Mouse (Mus musculus) G1E (cell line): ENCODE data around the gene Unc5c. TPM values are rescaled to one million over a fixed set of nuclear protein-coding genes. Genes with fewer than 3 reads are reported as not detected.

Experiments used
- ATAC-seq: 2 replicates; pipeline ENCODE4 v1.8.0; 2016; ENCODE audit warnings: mild to moderate bottlenecking; ENCODE audit not compliant: insufficient number of reproducible peaks, poor library complexity, low FRiP score, severe bottlenecking; ENCODE audit errors: extremely low read depth
- DNase-seq: peaks from one replicate; pipeline ENCODE4 v3.0.0; 2012; ENCODE audit warnings: low spot score
- H3K27me3 ChIP-seq: 2 replicates; pipeline ENCODE4 v1.6.1; 2012; ENCODE audit warnings: mild to moderate bottlenecking, low read length, inconsistent platforms; ENCODE audit not compliant: insufficient read depth
- H3K36me3 ChIP-seq: replicated peaks from 2 replicates; pipeline ENCODE3; 2012; ENCODE audit warnings: mild to moderate bottlenecking, inconsistent platforms
- H3K4me1 ChIP-seq: 2 replicates; pipeline ENCODE4 v1.6.1; 2012; ENCODE audit warnings: low read depth, low read length, inconsistent platforms, mixed read lengths; ENCODE audit not compliant: insufficient read depth
- H3K4me3 ChIP-seq: 2 replicates; pipeline ENCODE4 v1.5.1; 2012; ENCODE audit warnings: low read depth, mild to moderate bottlenecking, inconsistent platforms, low read length, moderate library complexity, mixed read lengths
- H3K9me3 ChIP-seq: replicated peaks from 2 replicates; pipeline ENCODE4 v1.6.1; 2012; ENCODE audit warnings: inconsistent platforms
- CTCF ChIP-seq: IDR thresholded peaks from 2 replicates; pipeline ENCODE4 v1.5.1; 2012; ENCODE audit warnings: low read depth, low read length, inconsistent platforms, mixed read lengths
- GATA1 ChIP-seq: IDR thresholded peaks from 2 replicates; pipeline ENCODE4 v1.6.1; 2012; ENCODE audit warnings: borderline replicate concordance, low read length, inconsistent platforms, mixed read lengths
- GATA2 ChIP-seq: IDR thresholded peaks from 2 replicates; pipeline ENCODE4 v1.6.1; 2012; ENCODE audit warnings: low read depth, low read length, inconsistent platforms, borderline replicate concordance
- POLR2AphosphoS5 ChIP-seq: IDR thresholded peaks from 2 replicates; pipeline ENCODE4 v1.6.1; 2012; ENCODE audit warnings: low read depth, low read length, inconsistent platforms; ENCODE audit not compliant: insufficient replicate concordance
- TAL1 ChIP-seq: conservative IDR thresholded peaks from 2 replicates; pipeline ENCODE4 v1.6.1; 2012; ENCODE audit warnings: low read depth, low read length, inconsistent platforms, mixed read lengths
- polyA plus RNA-seq: library from polyadenylated mRNA; stranded (reverse); fragments of >175 nt; gene quantifications from 2 replicates; pipeline ENCODE4 v1.2.3, GENCODE M21; 2012
- total RNA-seq, 2 experiments: library from RNA; stranded (forward) in 1 of 2; stranded (reverse) in 1 of 2; fragments of 200-1000 nt in 1 of 2; fragments of >200 nt in 1 of 2; fragmentation: Nextera tagmentation in 1 of 2; gene quantifications; 2 replicates each; pipeline ENCODE4 v1.2.3; 2014 to 2017

Gene Unc5c
- total and polyA plus RNA-seq, 3 experiments, result 0.33 TPM; not detected in 2

- Histone ChIP-seq H3K27me3 (no peaks in the 10 kb centered on the region), H3K36me3 (no peaks in the 10 kb centered on the region)
- ATAC-seq, result no peak
Observed at GRCm38 (mm10) chr3:141725432-141725831, 260.4 kb downstream of the Unc5c start.

DNA sequence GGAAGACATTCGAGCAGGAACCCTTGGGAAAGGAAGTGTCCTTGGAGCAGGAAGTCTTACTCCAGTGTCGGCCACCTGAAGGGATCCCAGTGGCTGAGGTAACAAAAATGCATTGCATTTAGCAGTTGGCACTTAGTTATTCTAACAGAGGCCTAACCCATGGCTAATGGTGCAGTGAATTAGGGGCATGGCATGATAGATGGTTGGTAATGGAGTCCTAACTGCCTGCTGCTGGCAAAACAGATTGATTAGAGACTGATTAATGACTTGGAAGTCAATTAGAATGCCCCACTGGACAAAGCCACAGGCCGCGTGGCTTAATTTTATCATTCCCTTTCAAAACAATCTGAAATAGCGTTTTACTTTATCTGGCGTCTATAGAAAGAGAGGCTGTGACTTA is 268.8 kb downstream of the Unc5c start:
- no peak for ATAC-seq
- no peak for DNase-seq

More at GRCm38 (mm10) chr3:141725432-141725831, 260.4 kb downstream of the Unc5c start:
- DNase-seq, result no peak
- Histone ChIP-seq H3K4me1 (no peaks in the 10 kb centered on the region), H3K4me3 (no peak overlapping the region), H3K9me3 (no peaks in the 10 kb centered on the region)
- TF ChIP-seq GATA2 (no peak), GATA1 (no peak), POLR2AphosphoS5 (no peak), TAL1 (no peak), CTCF (no peak)

GRCm38 (mm10) chr3:141735285-141735684 is 270.3 kb downstream of the Unc5c start:
- ATAC-seq (no peak), DNase-seq (no peak)
- TF ChIP-seq GATA1 (no peak), GATA2 (no peak), POLR2AphosphoS5 (no peak), CTCF (no peak)
- Histone ChIP-seq H3K9me3 (no peaks in the 10 kb centered on the region), H3K4me3 (no peak overlapping the region), H3K36me3 (no peaks in the 10 kb centered on the region), H3K4me1 (no peaks in the 10 kb centered on the region), H3K27me3 (no peaks in the 10 kb centered on the region)

More for the DNA sequence above, 268.8 kb downstream of the Unc5c start:
- TF ChIP-seq CTCF, result no peak
- TF ChIP-seq POLR2AphosphoS5, result no peak
- no peak for TF ChIP-seq GATA2
- Histone ChIP-seq H3K4me3 (no peak overlapping the region), H3K9me3 (no peaks in the 10 kb centered on the region), H3K36me3 (no peaks in the 10 kb centered on the region), H3K4me1 (no peaks in the 10 kb centered on the region), H3K27me3 (no peaks in the 10 kb centered on the region)

GRCm38 (mm10) chr3:141745322-141745721 is 280.3 kb downstream of the Unc5c start:
- Histone ChIP-seq H3K27me3 (no peaks in the 10 kb centered on the region), H3K9me3 (no peaks in the 10 kb centered on the region), H3K4me1 (no peaks in the 10 kb centered on the region), H3K36me3 (no peaks in the 10 kb centered on the region), H3K4me3 (no peak overlapping the region)
- DNase-seq (no peak), ATAC-seq (no peak)
- TF ChIP-seq POLR2AphosphoS5 (no peak), CTCF (no peak), GATA1 (no peak), TAL1 (no peak), GATA2 (no peak)

DNA sequence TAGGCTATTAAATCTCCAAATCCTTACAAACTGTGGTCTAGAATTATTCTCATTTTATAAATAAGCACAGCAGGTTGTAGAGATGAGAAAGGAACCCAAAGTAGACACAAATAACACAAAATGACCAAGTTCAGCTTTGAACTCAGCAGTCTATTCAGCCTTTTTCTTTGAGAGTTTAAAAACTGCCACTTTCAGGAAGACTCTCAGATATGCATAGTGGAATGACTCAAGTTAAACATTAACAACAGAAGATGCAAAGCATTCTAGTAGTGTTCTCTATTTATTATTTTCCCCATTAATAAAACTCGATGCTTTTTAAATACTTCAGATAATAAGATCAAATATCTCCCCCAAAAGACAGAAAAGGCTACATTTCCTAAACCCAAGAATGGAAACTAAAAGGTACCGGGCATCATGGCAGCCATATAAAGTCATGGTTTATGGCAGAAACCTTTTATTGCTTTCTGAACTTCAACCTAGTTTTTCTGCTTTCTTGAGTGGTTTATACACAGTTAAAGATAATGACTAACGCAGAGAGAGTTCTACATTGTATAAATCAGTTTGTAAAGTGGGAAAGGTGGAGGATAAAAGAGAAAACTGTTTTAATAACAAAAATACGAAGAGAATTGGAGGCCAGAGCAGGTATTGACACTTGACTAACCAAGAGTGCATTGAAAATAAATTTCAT is 283.8 kb downstream of the Unc5c start:
- Histone ChIP-seq H3K4me3 (no peak overlapping the region), H3K9me3 (no peaks in the 10 kb centered on the region), H3K4me1 (no peaks in the 10 kb centered on the region), H3K27me3 (no peaks in the 10 kb centered on the region), H3K36me3 (no peaks in the 10 kb centered on the region)
- ATAC-seq, result no peak
- DNase-seq, result no peak
- TF ChIP-seq GATA1, result no peak
- no peak for TF ChIP-seq GATA2
- TF ChIP-seq CTCF, result no peak
- TF ChIP-seq TAL1, result no peak
- TF ChIP-seq POLR2AphosphoS5, result no peak

DNA sequence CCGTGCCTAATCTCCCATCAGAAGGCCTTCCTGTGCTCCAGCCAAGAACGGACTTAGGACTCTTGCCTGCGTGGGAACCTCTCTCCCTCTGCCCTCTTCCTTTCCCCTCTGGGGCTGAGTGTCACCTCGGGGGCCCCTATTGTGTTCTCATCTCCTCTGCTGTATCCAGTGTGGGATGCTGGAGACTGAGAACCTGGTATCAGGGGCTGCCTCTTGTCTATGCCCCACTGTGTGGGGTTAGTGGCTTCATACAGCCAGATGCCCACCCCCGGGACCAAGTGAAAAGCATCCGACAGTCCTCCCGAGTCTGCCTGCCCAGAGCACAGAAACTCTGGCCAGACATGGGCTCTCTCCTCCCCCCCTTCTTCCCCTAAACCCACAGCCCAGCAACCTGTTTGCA is 287.2 kb downstream of the Unc5c start:
- DNase-seq (no peak), ATAC-seq (no peak)
- no peaks in the 10 kb centered on the region for H3K36me3 ChIP-seq
- no peaks in the 10 kb centered on the region for H3K9me3 ChIP-seq
- H3K27me3 ChIP-seq, result no peaks in the 10 kb centered on the region
- TF ChIP-seq TAL1, result no peak
- no peak overlapping the region for H3K4me3 ChIP-seq
- H3K4me1 ChIP-seq, result no peaks in the 10 kb centered on the region

DNA sequence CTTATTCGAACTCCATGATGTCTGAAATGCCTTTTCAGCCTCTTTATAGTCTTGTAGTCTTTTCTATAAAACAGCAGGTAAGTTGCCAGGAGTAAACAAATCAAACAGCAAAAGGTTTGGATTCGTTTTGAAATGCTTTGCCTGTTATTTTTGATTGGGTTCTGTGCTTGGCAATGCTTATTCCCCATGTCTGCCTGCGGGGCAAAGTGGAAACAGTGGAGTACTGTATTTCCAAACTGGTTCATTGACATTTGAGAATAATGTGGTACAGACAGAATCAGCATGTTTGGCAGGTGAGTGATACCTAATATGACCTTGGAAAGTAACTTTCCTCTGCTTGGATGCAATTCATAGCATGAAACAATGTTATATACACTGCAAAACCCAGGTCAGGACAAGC is 292.2 kb downstream of the Unc5c start:
- Histone ChIP-seq H3K4me1 (no peaks in the 10 kb centered on the region), H3K9me3 (no peaks in the 10 kb centered on the region), H3K4me3 (no peak overlapping the region), H3K36me3 (no peaks in the 10 kb centered on the region), H3K27me3 (no peaks in the 10 kb centered on the region)
- no peak for DNase-seq
- TF ChIP-seq CTCF, result no peak
- no peak for TF ChIP-seq GATA1
- no peak for TF ChIP-seq TAL1
- no peak for TF ChIP-seq GATA2
- no peak for TF ChIP-seq POLR2AphosphoS5
- no peak for ATAC-seq
